Mouse (Mus musculus): ENCODE measurements around the gene Tesk2.
"Not testable (repeated sequence)": the region's sequence is repeated elsewhere in the genome, so short reads cannot be mapped to it uniquely, and the experiment has no call there.

The Tesk2 gene

GRCm38 (mm10) chr4:116720343-116721097, at the start of gene Tesk2:
TSS of gene Tesk2 (plus strand) at chr4:116720948.
- peak; percentile 72 to 79 for DNase-seq (ENCODE audit: low spot score in 2 of 2)

DNA sequence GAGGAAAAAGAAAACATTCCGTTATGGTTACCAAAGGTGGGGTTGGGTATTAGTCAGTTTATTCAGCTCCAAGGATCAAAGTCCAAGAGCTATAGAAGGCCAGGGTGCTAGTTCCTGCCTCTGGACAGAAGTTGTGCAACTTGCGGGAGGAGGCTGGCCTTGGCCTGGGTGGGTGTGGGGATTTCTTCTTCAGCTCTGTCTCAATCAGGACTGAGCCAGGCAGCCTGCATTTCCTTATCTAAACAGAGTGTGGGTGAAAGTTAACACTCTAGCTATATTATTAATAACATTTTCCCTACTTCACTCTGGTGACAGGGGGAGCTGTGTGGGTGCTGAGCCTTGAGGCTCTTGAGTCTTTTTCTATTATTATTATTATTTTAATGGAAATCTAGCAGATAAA, 48.0 kb upstream of the Tesk2 start:
- DNase-seq (ENCODE audit: low spot score in 2 of 2), result no peak

GRCm38 (mm10) chr4:116674761-116675160, 46.0 kb upstream of the Tesk2 start:
- DNase-seq (ENCODE audit: low spot score in 2 of 2), result not testable (repeated sequence)

DNA sequence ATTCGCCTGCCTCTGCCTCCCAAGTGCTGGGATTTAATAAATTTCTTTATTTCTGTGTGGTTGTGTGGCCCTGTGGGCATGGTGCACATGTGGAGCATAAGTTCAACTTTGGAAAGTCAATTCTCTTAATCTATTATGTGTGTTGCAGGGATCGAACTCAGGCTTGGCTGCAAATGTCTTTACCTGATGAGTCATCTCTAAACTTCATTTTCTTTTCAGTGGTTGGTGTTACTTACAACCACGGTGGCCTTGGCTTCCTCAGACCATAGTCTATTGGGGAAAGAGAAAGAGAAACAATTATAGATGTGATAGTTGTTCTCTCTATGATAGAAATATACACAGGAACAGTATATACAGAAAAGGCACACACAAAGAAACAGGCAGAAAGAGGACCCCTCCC, 44.7 kb upstream of the Tesk2 start:
- DNase-seq (ENCODE audit: low spot score in 2 of 2), result no peak

DNA sequence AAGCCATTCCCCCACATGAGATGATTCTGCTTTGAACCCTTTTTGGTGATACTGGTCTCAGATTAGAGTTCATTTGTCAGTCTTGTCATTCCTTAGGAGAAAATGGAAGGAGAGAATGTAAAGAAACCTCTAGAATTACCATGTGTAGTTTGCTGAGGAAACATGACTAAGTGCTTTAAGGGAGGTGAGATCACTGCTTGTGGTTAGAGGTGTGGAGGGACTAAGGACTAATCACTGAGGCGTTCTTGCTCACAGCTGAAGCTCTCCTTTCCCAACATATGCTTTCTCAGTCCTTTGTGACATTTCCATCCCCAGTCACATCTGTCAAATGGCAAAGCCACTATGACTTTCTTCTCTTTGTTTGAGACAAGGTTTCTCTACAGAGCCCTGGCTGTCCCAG, 42.9 kb upstream of the Tesk2 start:
- DNase-seq (ENCODE audit: low spot score in 2 of 2), result no peak

DNA sequence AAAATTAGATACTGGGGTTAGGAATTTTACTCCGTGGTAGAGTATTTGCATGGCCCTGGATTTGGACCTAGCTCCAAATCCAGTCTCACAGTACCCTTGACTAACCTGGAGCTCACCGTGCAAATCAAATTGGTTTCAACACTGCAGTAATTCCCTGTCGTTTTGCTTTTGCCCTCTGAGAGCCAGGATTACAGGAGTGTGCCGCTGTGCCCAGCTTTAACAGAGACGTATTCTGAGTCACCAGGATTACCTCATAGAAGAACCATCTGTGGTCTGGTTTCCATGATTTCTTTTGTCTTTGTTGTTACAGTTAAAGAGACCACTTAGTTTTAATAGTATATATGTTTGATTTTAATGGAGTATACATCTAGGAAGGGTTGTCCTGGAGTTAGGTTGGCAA, 41.6 kb upstream of the Tesk2 start:
- no peak for DNase-seq (ENCODE audit: low spot score in 2 of 2)

GRCm38 (mm10) chr4:116680521-116680920, 40.2 kb upstream of the Tesk2 start:
- not testable (repeated sequence) for DNase-seq (ENCODE audit: low spot score in 2 of 2)

- no peak for DNase-seq (ENCODE audit: low spot score in 2 of 2)
These were observed 36.8 kb upstream of the Tesk2 start for GRCm38 (mm10) chr4:116683957-116684356.

DNA sequence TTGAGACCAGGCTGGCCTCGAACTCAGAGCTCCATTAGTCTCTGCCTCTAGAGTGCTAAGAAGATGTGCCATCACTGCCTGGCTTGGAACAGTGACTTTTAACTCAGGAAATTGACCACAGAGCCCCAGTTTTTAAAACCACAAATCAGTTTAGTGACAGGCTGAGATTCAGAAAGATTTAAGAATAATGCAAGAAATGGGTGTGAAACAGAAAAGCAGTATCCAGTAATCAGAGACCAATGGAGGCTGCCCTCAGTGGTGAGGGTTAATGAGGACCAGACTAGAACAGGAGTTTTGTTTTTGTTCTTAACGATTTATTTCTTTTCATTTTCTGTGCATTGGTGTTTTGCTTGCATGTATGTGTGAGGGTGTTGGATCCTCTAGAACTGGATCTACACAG, 36.1 kb upstream of the Tesk2 start:
- DNase-seq (ENCODE audit: low spot score in 2 of 2), result no peak

DNA sequence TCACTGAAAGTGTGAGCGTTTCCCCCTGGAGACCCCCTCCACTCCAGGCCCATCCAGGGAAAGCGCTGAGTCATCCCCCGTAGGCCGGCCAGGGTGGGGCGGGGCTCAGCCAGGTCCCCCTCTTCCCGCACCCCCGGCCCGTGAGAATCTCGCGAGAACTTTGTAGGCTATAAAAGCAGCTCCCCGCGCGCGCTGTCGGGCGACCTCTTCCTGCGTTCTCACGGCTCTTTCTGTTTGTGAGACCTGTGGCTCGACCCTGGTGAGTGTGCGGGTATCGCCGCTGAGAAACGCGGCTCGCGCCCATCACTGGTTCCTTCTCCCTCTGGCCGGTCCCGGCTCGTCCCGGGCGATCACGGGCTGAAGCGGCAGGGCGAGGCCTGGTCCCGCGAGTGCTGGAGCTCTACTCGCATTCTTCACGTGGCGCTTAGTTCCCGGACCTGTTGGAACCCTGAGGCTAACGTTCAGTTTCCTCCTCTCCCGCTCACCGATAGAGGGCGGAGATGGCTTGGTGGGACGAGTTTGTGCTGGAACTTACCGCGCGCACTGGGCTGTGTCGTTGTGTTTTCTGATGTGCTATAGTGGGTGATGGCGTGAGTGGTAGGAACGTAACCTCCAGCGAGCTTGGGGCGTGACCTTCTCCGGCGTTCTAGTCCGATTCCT, 35.2 kb upstream of the Tesk2 start, which contains the start of gene Prdx1:
Prdx1 (plus strand) TSS at position 143 of the 660 bp plus-strand sequence.
- DNase-seq (ENCODE audit: low spot score in 2 of 2), result peak; percentile 90

- no peak for DNase-seq (ENCODE audit: low spot score in 2 of 2)
These were observed 33.7 kb upstream of the Tesk2 start for GRCm38 (mm10) chr4:116687041-116687440.

- no peak for DNase-seq (ENCODE audit: low spot score in 2 of 2)
These were observed 31.4 kb upstream of the Tesk2 start for GRCm38 (mm10) chr4:116689309-116689876.

GRCm38 (mm10) chr4:116692146-116692545, 28.6 kb upstream of the Tesk2 start:
- no peak for DNase-seq (ENCODE audit: low spot score in 2 of 2)

DNA sequence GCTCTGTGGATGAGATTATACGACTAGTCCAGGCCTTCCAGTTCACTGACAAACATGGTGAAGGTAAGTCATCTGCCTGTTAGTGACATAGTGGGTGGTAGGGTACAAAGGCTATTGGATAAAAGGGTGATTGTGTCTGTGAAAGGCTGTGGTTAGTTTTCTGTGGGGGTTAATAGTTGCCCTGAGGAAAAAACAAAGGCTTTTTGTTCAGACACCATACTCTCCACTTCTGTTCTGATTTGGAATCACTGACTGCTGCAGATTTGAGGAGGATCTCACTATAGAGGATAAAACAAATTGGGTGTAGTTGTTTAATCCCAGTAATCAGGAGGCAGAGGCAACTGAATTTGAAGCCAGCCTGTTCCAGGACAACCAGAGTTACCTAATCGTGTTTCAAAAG, 27.0 kb upstream of the Tesk2 start:
- DNase-seq (ENCODE audit: low spot score in 2 of 2), result no peak

DNA sequence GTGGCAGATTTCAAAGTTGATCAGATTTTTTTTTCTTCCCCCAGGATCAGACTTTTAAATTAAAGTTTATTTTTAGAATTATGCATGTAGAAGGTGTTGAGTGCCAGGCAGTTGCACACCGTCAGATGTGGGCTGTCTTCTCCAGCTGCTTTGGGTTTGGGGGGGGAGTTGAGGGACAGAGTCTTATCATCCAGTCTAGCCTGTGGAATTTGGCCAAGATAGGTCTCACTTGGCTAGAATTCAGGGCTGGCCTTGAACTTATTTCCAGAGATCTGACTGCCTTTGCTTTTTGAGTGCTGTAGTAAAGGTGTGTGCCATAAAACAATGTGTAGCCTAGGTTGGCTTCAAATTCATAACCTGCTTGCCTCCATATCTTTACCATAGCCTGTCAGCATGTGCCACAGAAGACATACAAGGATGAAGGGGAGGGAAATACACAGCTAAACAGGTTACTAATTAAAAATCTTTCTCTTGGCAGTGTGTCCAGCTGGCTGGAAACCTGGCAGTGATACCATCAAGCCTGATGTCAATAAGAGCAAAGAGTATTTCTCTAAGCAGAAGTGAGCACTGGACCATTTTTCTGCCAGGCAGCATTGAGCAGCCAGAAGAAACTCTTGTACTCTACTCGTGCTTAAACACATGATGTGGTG, 21.9 kb upstream of the Tesk2 start:
- DNase-seq (ENCODE audit: low spot score in 2 of 2), result no peak

DNA sequence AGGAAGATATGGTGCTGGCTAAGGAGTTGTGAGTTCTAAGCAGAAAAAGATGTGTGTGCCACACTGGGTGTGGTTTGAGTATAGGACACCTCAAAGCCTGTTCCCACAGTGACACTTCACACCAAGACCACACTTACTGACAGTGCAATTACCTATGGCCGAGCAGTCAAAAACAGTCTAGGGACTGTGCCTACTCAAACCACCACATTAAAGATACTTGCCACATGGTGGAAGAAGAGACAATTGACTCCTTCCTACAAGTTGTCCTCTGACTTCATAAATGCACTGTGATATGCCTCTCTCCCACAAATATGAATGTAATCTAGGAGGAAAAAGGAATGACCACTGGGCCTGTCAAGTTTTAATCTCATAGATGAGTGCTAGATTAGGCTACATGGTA, 19.8 kb upstream of the Tesk2 start:
- DNase-seq (ENCODE audit: low spot score in 2 of 2), result no peak

GRCm38 (mm10) chr4:116703804-116704203, 16.9 kb upstream of the Tesk2 start:
- DNase-seq (ENCODE audit: low spot score in 2 of 2), result peak; percentile 46 to 52

DNA sequence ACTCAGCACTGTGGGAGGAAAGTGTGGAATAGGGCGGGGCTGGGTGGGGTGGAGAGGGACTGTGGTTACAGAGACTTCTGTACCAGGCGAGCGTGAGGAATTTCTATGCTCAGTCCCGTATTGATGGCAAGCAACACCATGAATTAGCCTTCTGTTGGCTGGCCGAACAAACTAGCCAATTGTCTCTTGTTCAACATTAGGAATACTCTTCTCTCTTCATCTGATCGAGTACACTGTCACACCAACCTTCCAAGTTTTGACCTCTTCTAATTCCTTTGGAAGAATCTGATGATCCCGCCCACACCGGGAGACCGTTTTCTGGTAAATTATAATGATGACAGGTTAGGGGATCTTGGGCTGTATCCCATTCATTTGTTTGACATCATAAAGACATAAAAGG, 13.1 kb upstream of the Tesk2 start:
- peak in 1 of 2 experiments; percentile 18 for DNase-seq (ENCODE audit: low spot score in 2 of 2)

GRCm38 (mm10) chr4:116708201-116708764, 12.5 kb upstream of the Tesk2 start, which contains the start of the genes Mmachc and Ccdc163:
TSS of gene Mmachc (minus strand) at chr4:116708406.
TSS of gene Ccdc163 (plus strand) at chr4:116708509.
- DNase-seq (ENCODE audit: low spot score in 2 of 2), result peak; percentile 78 to 89

- DNase-seq (ENCODE audit: low spot score in 2 of 2), result no peak
These were observed 11.9 kb upstream of the Tesk2 start for GRCm38 (mm10) chr4:116708791-116709390.

- no peak for DNase-seq (ENCODE audit: low spot score in 2 of 2)
These were observed 10.6 kb upstream of the Tesk2 start for GRCm38 (mm10) chr4:116710154-116710553.

All from frontal cortex, postnatal 25 days (tissue).